Mouse (Mus musculus): ENCODE measurements at regions not wholly inside any gene's neighbourhood (a gene's known extent, or its start where the extent isn't known, plus 50 kb on each side); places are given as distances from the start of the nearest gene placed in this dataset.

DNA sequence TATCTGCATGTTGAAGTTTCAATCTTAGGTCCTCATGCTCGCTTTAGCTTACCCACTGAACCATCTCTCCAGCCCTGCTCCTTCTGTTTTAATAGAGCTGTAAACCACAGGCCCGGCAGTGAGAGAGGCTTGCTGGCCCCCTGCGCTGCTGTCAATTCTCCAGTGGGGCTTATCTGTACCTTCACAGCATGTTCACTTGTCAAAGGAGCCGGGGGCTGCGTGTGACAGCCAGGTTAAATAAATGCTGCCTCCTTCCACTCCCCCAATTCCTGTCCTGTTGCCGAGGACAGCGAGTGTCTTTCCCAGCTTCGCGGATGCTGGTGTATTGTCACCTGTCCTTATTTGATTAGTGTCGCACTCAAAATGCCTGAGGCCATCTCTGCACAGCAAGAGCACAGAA is 125.7 kb upstream of the Thy1 start:
- Histone ChIP-seq H3K4me3 (ENCODE audit: control insufficient read depth in 1 of 2, insufficient read depth in 1 of 2, low read depth in 2 of 2, low read length in 2 of 2) (no peak overlapping the region), H3K4me1 (ENCODE audit: control insufficient read depth in 1 of 2, insufficient read depth in 2 of 2, low read length in 2 of 2) (no peaks in the 10 kb centered on the region), H3K36me3 (ENCODE audit: control insufficient read depth in 1 of 2, insufficient read depth in 2 of 2, low read length in 2 of 2) (no peaks in the 10 kb centered on the region), H3K27ac (ENCODE audit: control insufficient read depth, low read depth, low read length) (no peak overlapping the region), H3K79me2 (ENCODE audit: control insufficient read depth, insufficient read depth, low read length, poor library complexity) (no peaks in the 10 kb centered on the region), H3K9me3 (replicated peaks; ENCODE audit: insufficient read depth, low read length) (no peaks in the 10 kb centered on the region), H3K27me3 (ENCODE audit: control insufficient read depth in 1 of 2, insufficient read depth in 2 of 2, low read length in 2 of 2) (no peaks in the 10 kb centered on the region; a peak in 1 of 4 replicates), H3K9ac (ENCODE audit: control insufficient read depth, low read depth, low read length, poor library complexity, severe bottlenecking) (no peak overlapping the region)
- DNase-seq (ENCODE audit: low read depth, low spot score): no peak
- TF ChIP-seq KAT2A (conservative IDR thresholded peaks at IDR 0.05; ENCODE audit: low read depth, low read length) (no peak), CHD1 (IDR thresholded peaks at IDR 0.05; ENCODE audit: low read depth, low read length) (no peak), MAX (IDR thresholded peaks at IDR 0.05; ENCODE audit: low read length) (no peak), TAL1 (IDR thresholded peaks at IDR 0.05; ENCODE audit: low read length) (no peak), TBP (IDR thresholded peaks at IDR 0.05; ENCODE audit: low read depth, low read length) (no peak), ELF1 (IDR thresholded peaks at IDR 0.05; ENCODE audit: low read depth, low read length) (no peak), ZKSCAN1 (IDR thresholded peaks at IDR 0.05; ENCODE audit: low read depth, low read length) (no peak), GATA1 (IDR thresholded peaks at IDR 0.05; ENCODE audit: low read depth, low read length) (no peak), ZNF384 (IDR thresholded peaks at IDR 0.05; ENCODE audit: low read depth, low read length) (no peak), RAD21 (IDR thresholded peaks at IDR 0.05; ENCODE audit: low read depth, low read length) (no peak), HCFC1 (IDR thresholded peaks at IDR 0.05; ENCODE audit: low read depth, low read length) (no peak), USF1 (IDR thresholded peaks at IDR 0.05; ENCODE audit: low read depth, low read length) (no peak), MAZ (IDR thresholded peaks at IDR 0.05; ENCODE audit: low read depth, low read length) (no peak)

DNA sequence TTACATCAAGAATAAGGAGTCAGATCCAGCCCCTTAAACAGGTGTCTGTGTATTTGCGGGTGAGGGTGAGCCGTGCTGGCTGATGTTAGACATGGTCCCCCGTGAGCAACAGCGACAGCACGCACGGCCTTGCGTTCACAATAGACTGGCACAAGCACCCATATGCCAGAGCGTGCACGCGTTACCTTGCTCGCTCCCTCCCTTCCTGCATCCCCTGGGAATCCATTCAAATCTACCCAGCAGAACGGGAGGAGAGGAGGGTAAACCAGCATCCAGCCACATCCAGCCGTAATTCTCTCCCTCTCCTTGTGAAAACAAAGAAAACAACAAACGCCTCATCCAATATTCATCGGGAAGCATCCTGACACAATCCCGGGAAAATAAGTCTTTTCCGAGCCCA is 124.2 kb upstream of the Thy1 start:
- no peaks in the 10 kb centered on the region for H3K79me2 ChIP-seq (ENCODE audit: control insufficient read depth, insufficient read depth, low read length, poor library complexity)
- no peak overlapping the region for H3K9ac ChIP-seq (ENCODE audit: control insufficient read depth, low read depth, low read length, poor library complexity, severe bottlenecking)
- H3K4me1 ChIP-seq (ENCODE audit: control insufficient read depth in 1 of 2, insufficient read depth in 2 of 2, low read length in 2 of 2): no peaks in the 10 kb centered on the region
- no peak overlapping the region for H3K4me3 ChIP-seq (ENCODE audit: control insufficient read depth in 1 of 2, insufficient read depth in 1 of 2, low read depth in 2 of 2, low read length in 2 of 2)
- H3K36me3 ChIP-seq (ENCODE audit: control insufficient read depth in 1 of 2, insufficient read depth in 2 of 2, low read length in 2 of 2): no peaks in the 10 kb centered on the region
- H3K27ac ChIP-seq (ENCODE audit: control insufficient read depth, low read depth, low read length): no peak overlapping the region
- no peak for DNase-seq (ENCODE audit: low read depth, low spot score)
- TF ChIP-seq GATA1 (IDR thresholded peaks at IDR 0.05; ENCODE audit: low read depth, low read length) (no peak), HCFC1 (IDR thresholded peaks at IDR 0.05; ENCODE audit: low read depth, low read length) (no peak), GABPA (IDR thresholded peaks at IDR 0.05; ENCODE audit: low read depth, low read length) (no peak), E2F4 (IDR thresholded peaks at IDR 0.05; ENCODE audit: borderline replicate concordance, low read depth, low read length) (no peak), USF2 (IDR thresholded peaks at IDR 0.05; ENCODE audit: borderline replicate concordance in 1 of 2, insufficient read depth in 1 of 2, low read depth in 1 of 2, low read length in 2 of 2) (no peak), USF1 (IDR thresholded peaks at IDR 0.05; ENCODE audit: low read depth, low read length) (no peak), CHD2 (IDR thresholded peaks at IDR 0.05; ENCODE audit: low read length) (no peak), EP300 (IDR thresholded peaks at IDR 0.05; ENCODE audit: low read depth in 1 of 2, low read length in 2 of 2) (no peak), MAZ (IDR thresholded peaks at IDR 0.05; ENCODE audit: low read depth, low read length) (no peak), MAFK (IDR thresholded peaks at IDR 0.05; ENCODE audit: borderline replicate concordance, low read depth, low read length) (no peak), KAT2A (conservative IDR thresholded peaks at IDR 0.05; ENCODE audit: low read depth, low read length) (no peak), MYC (IDR thresholded peaks at IDR 0.05; ENCODE audit: low read depth, low read length) (no peak), RAD21 (IDR thresholded peaks at IDR 0.05; ENCODE audit: low read depth, low read length) (no peak)
- H3K27me3 ChIP-seq (ENCODE audit: control insufficient read depth in 1 of 2, insufficient read depth in 2 of 2, low read length in 2 of 2): no peaks in the 10 kb centered on the region; a peak in 1 of 4 replicates
- no peaks in the 10 kb centered on the region for H3K9me3 ChIP-seq (replicated peaks; ENCODE audit: insufficient read depth, low read length)
